Mouse (Mus musculus): ENCODE data around the gene Acad9. TPM values are rescaled to one million over a fixed set of nuclear protein-coding genes. Genes with fewer than 3 reads are reported as not detected.

The Acad9 gene
- polyA plus RNA-seq, 1 experiment from 2014 or later, result 39.1 TPM

GRCm38 (mm10) chr3:36049106-36049505, 16.7 kb upstream of the Acad9 start:
- Histone ChIP-seq H3K9ac (ENCODE audit: low read depth, low read length) (no peak overlapping the region), H3K4me3 (ENCODE audit: low read depth, low read length) (no peak overlapping the region), H3K9me3 (ENCODE audit: control insufficient read depth) (no peaks in the 10 kb centered on the region), H3K4me1 (replicated peaks; ENCODE audit: control insufficient read depth, insufficient read depth, low read length) (no peaks in the 10 kb centered on the region), H3K27ac (ENCODE audit: low read depth, low read length) (no peak overlapping the region), H3K36me3 (ENCODE audit: control insufficient read depth, insufficient read depth) (no peaks in the 10 kb centered on the region), H3K27me3 (replicated peaks; ENCODE audit: control insufficient read depth, insufficient read depth, low read length) (no peaks in the 10 kb centered on the region), H3K4me2 (replicated peaks; ENCODE audit: low read depth) (no peak overlapping the region)
- no peak for TF ChIP-seq CTCF (IDR thresholded peaks at IDR 0.05; ENCODE audit: low read depth)
- WGBS, result 60% methylated on average over 1 of the region's 1 CpGs
- no peak for ATAC-seq

DNA sequence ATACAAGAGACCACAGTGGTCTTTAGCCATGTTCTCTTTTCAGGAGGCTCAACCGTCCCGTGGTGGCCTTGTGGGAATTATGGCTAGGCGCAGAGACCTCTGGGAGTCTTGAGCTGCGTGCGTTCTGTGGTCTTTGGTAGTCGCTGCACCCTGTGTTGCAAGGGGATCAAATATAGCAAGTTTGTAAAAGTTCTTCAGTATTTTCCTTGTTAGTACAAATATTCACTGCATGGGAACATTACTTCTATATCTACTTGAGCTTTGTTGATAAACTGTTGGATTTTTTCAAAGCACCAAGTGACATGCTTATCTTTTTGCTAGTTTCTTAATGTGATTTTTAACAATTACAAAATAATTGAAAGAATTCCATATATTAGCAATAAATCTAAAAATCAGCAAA, 12.3 kb upstream of the Acad9 start, which contains the start of gene Ccdc144b:
Gene Ccdc144b, minus strand, starts transcription at position 101 of the 400 bp plus-strand sequence.
- Histone ChIP-seq H3K36me3 (ENCODE audit: control insufficient read depth, insufficient read depth) (no peaks in the 10 kb centered on the region), H3K9ac (ENCODE audit: low read depth, low read length) (no peak within 1 kb of the TSS), H3K4me1 (replicated peaks; ENCODE audit: control insufficient read depth, insufficient read depth, low read length) (no peaks in the 10 kb centered on the region), H3K4me3 (ENCODE audit: low read depth, low read length) (no peak within 1 kb of the TSS), H3K27ac (ENCODE audit: low read depth, low read length) (no peak within 1 kb of the TSS), H3K9me3 (ENCODE audit: control insufficient read depth) (no peaks in the 10 kb centered on the region), H3K4me2 (replicated peaks; ENCODE audit: low read depth) (no peak within 1 kb of the TSS), H3K27me3 (replicated peaks; ENCODE audit: control insufficient read depth, insufficient read depth, low read length) (no peaks in the 10 kb centered on the region)
- TF ChIP-seq CTCF (IDR thresholded peaks at IDR 0.05; ENCODE audit: low read depth), result no peak
- 89% methylated on average over 6 of the region's 6 CpGs for WGBS
- no peak for ATAC-seq

DNA sequence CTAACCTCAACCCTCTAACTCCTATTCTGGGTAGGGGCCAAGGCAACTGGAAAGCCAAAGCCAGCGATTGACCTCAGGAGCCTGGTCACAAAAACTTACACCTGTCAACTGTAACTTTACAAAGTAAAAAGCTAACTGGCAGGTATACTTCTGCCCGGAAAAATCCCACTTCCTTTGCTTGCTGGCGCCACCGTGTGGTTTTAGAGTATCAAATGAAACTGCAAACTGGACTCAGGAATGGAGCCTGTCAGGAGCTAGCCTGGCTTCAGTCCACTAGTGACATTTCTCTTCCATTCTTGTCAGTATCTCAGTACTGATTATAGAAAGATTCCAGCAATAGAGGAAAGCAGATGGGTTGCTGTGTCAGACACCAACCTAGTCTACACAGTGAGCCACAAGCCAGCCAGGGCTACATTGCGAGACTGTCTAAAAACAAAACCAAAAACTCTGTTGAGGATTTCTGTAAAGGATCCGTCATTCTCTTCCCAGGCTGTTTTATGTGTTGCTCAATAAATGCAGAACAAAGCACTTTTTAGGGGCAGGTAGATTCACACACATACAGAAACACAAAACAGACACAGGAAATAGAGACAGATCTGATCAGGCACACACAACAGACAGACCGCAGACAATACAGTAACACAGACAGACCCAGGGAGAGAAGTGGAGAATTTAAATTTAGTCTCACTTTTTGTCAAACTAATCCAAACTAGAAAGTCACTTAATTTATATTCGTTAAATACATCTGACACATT, 5.5 kb upstream of the Acad9 start:
- no peak overlapping the region for H3K9ac ChIP-seq (ENCODE audit: low read depth, low read length)
- peaks cover 14% of the 10 kb centered on the region; the same call in 1 of the 2 replicates for H3K27me3 ChIP-seq (replicated peaks; ENCODE audit: control insufficient read depth, insufficient read depth, low read length)
- H3K36me3 ChIP-seq (ENCODE audit: control insufficient read depth, insufficient read depth), result no peaks in the 10 kb centered on the region
- H3K27ac ChIP-seq (ENCODE audit: low read depth, low read length), result no peak overlapping the region
- ATAC-seq, result peak; percentile 38; the same call in 1 of the 2 replicates
- H3K9me3 ChIP-seq (ENCODE audit: control insufficient read depth), result no peaks in the 10 kb centered on the region
- no peak overlapping the region for H3K4me2 ChIP-seq (replicated peaks; ENCODE audit: low read depth)
- H3K4me1 ChIP-seq (replicated peaks; ENCODE audit: control insufficient read depth, insufficient read depth, low read length), result no peaks in the 10 kb centered on the region
- 29% methylated on average over 8 of the region's 8 CpGs for WGBS
- peak; percentile 86 for TF ChIP-seq CTCF (IDR thresholded peaks at IDR 0.05; ENCODE audit: low read depth)
- no peak overlapping the region for H3K4me3 ChIP-seq (ENCODE audit: low read depth, low read length)

- Histone ChIP-seq H3K4me2 (replicated peaks; ENCODE audit: low read depth) (no peak overlapping the region), H3K4me1 (replicated peaks; ENCODE audit: control insufficient read depth, insufficient read depth, low read length) (peaks cover 11% of the 10 kb centered on the region; the same call in 1 of the 2 replicates), H3K9me3 (ENCODE audit: control insufficient read depth) (no peaks in the 10 kb centered on the region), H3K36me3 (ENCODE audit: control insufficient read depth, insufficient read depth) (0 out of 2 replicates have a peak, but pooled peaks cover 6% of the 10 kb centered on the region), H3K9ac (ENCODE audit: low read depth, low read length) (no peak overlapping the region), H3K27me3 (replicated peaks; ENCODE audit: control insufficient read depth, insufficient read depth, low read length) (peaks cover 14% of the 10 kb centered on the region; the same call in 1 of the 2 replicates), H3K4me3 (ENCODE audit: low read depth, low read length) (no peak overlapping the region), H3K27ac (ENCODE audit: low read depth, low read length) (no peak overlapping the region)
- TF ChIP-seq CTCF (IDR thresholded peaks at IDR 0.05; ENCODE audit: low read depth), result no peak
- ATAC-seq, result no peak
- 94% methylated on average over 1 of the region's 1 CpGs for WGBS
These were observed 1.2 kb upstream of the Acad9 start for GRCm38 (mm10) chr3:36064592-36065061.

DNA sequence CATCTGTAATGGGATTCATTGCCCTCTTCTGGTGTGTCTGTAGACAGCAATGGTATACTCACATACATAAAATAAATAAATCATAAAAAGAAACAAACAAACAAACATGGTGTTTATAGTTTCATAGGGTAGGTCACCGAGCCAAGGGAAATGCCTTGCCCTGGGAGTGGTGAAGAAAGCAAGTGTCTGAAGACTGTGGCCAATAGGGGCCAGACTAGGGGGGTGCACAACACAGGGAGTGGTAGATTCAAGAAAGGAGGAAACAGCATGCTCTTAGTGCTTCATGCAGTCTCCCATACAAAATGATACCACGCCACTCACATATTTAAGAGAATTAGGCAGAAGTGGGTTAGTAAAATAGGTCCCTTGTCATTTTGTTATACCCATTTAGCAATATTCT, 613 bp upstream of the Acad9 start:
- Histone ChIP-seq H3K4me1 (replicated peaks; ENCODE audit: control insufficient read depth, insufficient read depth, low read length) (peaks cover 11% of the 10 kb centered on the region; the same call in 1 of the 2 replicates), H3K9me3 (ENCODE audit: control insufficient read depth) (no peaks in the 10 kb centered on the region), H3K36me3 (ENCODE audit: control insufficient read depth, insufficient read depth) (peaks cover 7% of the 10 kb centered on the region; the same call in 1 of the 2 replicates), H3K27me3 (replicated peaks; ENCODE audit: control insufficient read depth, insufficient read depth, low read length) (peaks cover 14% of the 10 kb centered on the region; the same call in 1 of the 2 replicates), H3K4me2 (replicated peaks; ENCODE audit: low read depth) (peak overlapping the region; percentile 82), H3K9ac (ENCODE audit: low read depth, low read length) (no peak overlapping the region), H3K4me3 (ENCODE audit: low read depth, low read length) (peak overlapping the region; percentile 83), H3K27ac (ENCODE audit: low read depth, low read length) (no peak overlapping the region)
- TF ChIP-seq CTCF (IDR thresholded peaks at IDR 0.05; ENCODE audit: low read depth), result 0 out of 2 replicates have a peak, but pooled peaks have one; percentile 8
- WGBS, result 89% methylated on average over 2 of the region's 2 CpGs
- no peak for ATAC-seq

DNA sequence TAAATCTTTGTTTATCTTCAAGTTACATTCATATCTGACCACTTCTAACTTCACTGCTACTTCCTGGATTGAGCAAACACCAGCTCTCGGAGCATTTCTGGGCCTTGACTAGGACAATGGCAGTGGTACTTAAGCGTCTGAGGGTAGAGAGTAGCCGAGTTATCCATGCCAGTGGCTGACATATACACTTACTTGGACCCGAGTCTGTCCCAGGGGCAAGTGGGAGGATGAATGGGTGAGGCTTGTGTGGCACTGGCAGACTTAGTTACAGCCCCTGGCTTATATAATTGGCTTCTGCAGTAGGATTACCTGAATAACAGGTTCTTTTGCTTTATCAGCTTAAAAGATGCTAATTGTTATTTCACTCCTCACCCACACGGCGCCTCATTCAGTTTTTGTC, 2.0 kb downstream of the Acad9 start:
- H3K36me3 ChIP-seq (ENCODE audit: control insufficient read depth, insufficient read depth), result peaks cover 19% of the 10 kb centered on the region; the same call in 1 of the 2 replicates
- peaks cover 11% of the 10 kb centered on the region; the same call in 1 of the 2 replicates for H3K4me1 ChIP-seq (replicated peaks; ENCODE audit: control insufficient read depth, insufficient read depth, low read length)
- no peak overlapping the region for H3K27ac ChIP-seq (ENCODE audit: low read depth, low read length)
- no peak overlapping the region for H3K4me2 ChIP-seq (replicated peaks; ENCODE audit: low read depth)
- no peak for TF ChIP-seq CTCF (IDR thresholded peaks at IDR 0.05; ENCODE audit: low read depth)
- 64% methylated on average over 6 of the region's 6 CpGs for WGBS
- H3K9me3 ChIP-seq (ENCODE audit: control insufficient read depth), result no peaks in the 10 kb centered on the region
- no peak for ATAC-seq
- H3K4me3 ChIP-seq (ENCODE audit: low read depth, low read length), result no peak overlapping the region
- H3K27me3 ChIP-seq (replicated peaks; ENCODE audit: control insufficient read depth, insufficient read depth, low read length), result peaks cover 9% of the 10 kb centered on the region; the same call in 1 of the 2 replicates
- H3K9ac ChIP-seq (ENCODE audit: low read depth, low read length), result no peak overlapping the region

All from intestine, postnatal 0 days (tissue).